Mouse (Mus musculus): ENCODE measurements at regions not wholly inside any gene's neighbourhood (a gene's known extent, or its start where the extent isn't known, plus 50 kb on each side); places are given as distances from the start of the nearest gene placed in this dataset.

GRCm38 (mm10) chr7:129772540-129773331, 181.1 kb downstream of the Wdr11 start:
- DNase-seq (ENCODE audit: low spot score), result no peak

- no peak for DNase-seq (ENCODE audit: low spot score)
Measured at GRCm38 (mm10) chr7:129774261-129774861, 182.7 kb downstream of the Wdr11 start.

- no peak for DNase-seq (ENCODE audit: low spot score)
Measured at GRCm38 (mm10) chr7:129775189-129775588, 183.5 kb downstream of the Wdr11 start.

GRCm38 (mm10) chr7:129778842-129779421, 187.3 kb downstream of the Wdr11 start:
- no peak for DNase-seq (ENCODE audit: low spot score)

- DNase-seq (ENCODE audit: low spot score), result no peak
Measured at GRCm38 (mm10) chr7:129779939-129780338, 188.3 kb downstream of the Wdr11 start.

GRCm38 (mm10) chr7:129781756-129782155, 190.1 kb downstream of the Wdr11 start:
- DNase-seq (ENCODE audit: low spot score), result peak; percentile 22

GRCm38 (mm10) chr7:129784966-129785365, 193.3 kb downstream of the Wdr11 start:
- no peak for DNase-seq (ENCODE audit: low spot score)

GRCm38 (mm10) chr7:129787011-129787410, 195.3 kb downstream of the Wdr11 start:
- no peak for DNase-seq (ENCODE audit: low spot score)

- DNase-seq (ENCODE audit: low spot score), result no peak
Measured at GRCm38 (mm10) chr7:129787736-129788135, 196.1 kb downstream of the Wdr11 start.

GRCm38 (mm10) chr7:129789461-129789860, 197.8 kb downstream of the Wdr11 start:
- DNase-seq (ENCODE audit: low spot score), result no peak

GRCm38 (mm10) chr7:129790590-129791449, 199.2 kb downstream of the Wdr11 start:
- no peak for DNase-seq (ENCODE audit: low spot score)

GRCm38 (mm10) chr7:129791450-129791820, 199.8 kb downstream of the Wdr11 start:
- no peak for DNase-seq (ENCODE audit: low spot score)

- no peak for DNase-seq (ENCODE audit: low spot score)
Measured at GRCm38 (mm10) chr7:129793733-129794132, 202.1 kb downstream of the Wdr11 start.

- no peak for DNase-seq (ENCODE audit: low spot score)
Measured at GRCm38 (mm10) chr7:129794276-129794675, 202.6 kb downstream of the Wdr11 start.

- no peak for DNase-seq (ENCODE audit: low spot score)
Measured at GRCm38 (mm10) chr7:129798525-129798924, 206.9 kb downstream of the Wdr11 start.

GRCm38 (mm10) chr7:129800461-129800867, 208.8 kb downstream of the Wdr11 start:
- DNase-seq (ENCODE audit: low spot score), result no peak

GRCm38 (mm10) chr7:129801431-129801847, 209.8 kb downstream of the Wdr11 start:
- DNase-seq (ENCODE audit: low spot score), result no peak

GRCm38 (mm10) chr7:129802168-129802567, 210.5 kb downstream of the Wdr11 start:
- no peak for DNase-seq (ENCODE audit: low spot score)

- no peak for DNase-seq (ENCODE audit: low spot score)
Measured at GRCm38 (mm10) chr7:129805340-129805739, 213.7 kb downstream of the Wdr11 start.

GRCm38 (mm10) chr7:129810141-129810540, 218.5 kb downstream of the Wdr11 start:
- DNase-seq (ENCODE audit: low spot score), result no peak

GRCm38 (mm10) chr7:129810565-129810964, 218.9 kb downstream of the Wdr11 start:
- no peak for DNase-seq (ENCODE audit: low spot score)

GRCm38 (mm10) chr7:129814149-129814860, 222.6 kb downstream of the Wdr11 start:
- DNase-seq (ENCODE audit: low spot score), result no peak
